Comparison of ENCODE assay signal across 8 mouse cellular contexts in the genomic region with DNA sequence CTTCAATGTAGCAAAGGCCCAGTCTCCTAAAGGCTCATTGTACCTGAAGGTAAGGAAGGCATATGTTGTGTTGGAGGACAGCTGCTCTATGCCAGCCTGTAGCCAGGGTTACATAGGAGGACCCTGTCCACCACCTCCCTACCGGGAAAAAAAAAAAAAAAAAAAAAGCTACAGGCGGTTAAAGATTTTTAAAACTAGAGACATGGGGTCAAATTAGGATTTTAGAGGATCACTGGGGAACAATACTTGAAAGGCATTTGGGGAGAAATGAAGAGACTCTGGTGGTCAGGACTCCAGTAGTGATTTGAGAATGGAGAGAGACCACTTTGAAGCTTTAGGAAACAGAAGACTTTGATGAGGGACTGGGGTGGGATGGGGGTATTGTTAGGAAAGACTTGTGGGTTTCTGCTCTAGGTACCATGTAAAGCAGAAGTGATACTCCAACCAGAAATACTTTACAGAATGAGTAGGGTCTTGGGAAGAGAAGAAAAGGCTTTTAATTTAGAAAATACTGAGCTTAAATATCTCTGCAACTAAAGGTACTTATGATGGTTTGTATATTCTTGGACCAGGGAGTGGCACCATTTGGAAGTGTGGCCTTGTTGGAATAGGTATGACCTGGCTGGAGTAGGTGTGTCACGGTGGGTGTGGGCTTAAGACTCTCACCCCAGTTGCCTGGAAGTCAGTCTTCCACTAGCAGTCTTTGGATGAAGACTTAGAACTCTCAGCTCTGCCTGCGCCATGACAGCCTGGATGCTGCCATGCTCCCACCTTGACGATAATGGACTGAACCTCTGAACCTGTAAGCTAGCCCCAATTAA. TPM values are rescaled to one million over a fixed set of nuclear protein-coding genes. Genes with fewer than 3 reads are reported as not detected.
DNase-seq lines count a peak whose midpoint lies in the region; ATAC-seq and TF ChIP-seq lines count a peak whose summit lies in the region.
"Not testable (repeated sequence)": the region's sequence is repeated elsewhere in the genome, so short reads cannot be mapped to it uniquely, and the experiment has no call there.

No protein-coding gene starts in this region.

- 85% methylated on average over 5 of the region's 5 CpGs for WGBS in forebrain, embryonic 10.5 days
- 89% methylated on average over 5 of the region's 5 CpGs for WGBS in heart, embryonic 12.5 days
- 88% methylated on average over 5 of the region's 5 CpGs for WGBS in hindbrain, postnatal 0 days
- 90% methylated on average over 5 of the region's 5 CpGs for WGBS in limb, embryonic 12.5 days
- 93% methylated on average over 5 of the region's 5 CpGs for WGBS in lung, embryonic 14.5 days
- 92% methylated on average over 5 of the region's 5 CpGs for WGBS in midbrain, embryonic 15.5 days

- in situ Hi-C loops in ES-E14 (cut with MboI; ENCODE audit: low sequenced_read_pairs in 2 of 2, unreplicated experiment in 2 of 2): not testable (repeated sequence)

- H3K36me3 ChIP-seq in ES-E14 (ENCODE audit: control insufficient read depth, insufficient read depth, low read length, poor library complexity, severe bottlenecking); forebrain, embryonic 10.5 days (replicated peaks); heart, embryonic 12.5 days; hindbrain, postnatal 0 days (ENCODE audit: insufficient read depth, low read length); limb, embryonic 12.5 days; lung, embryonic 14.5 days (ENCODE audit: insufficient read depth); midbrain, embryonic 15.5 days (replicated peaks); testis, adult 2 months (ENCODE audit: control insufficient read depth, insufficient read depth, low read length): not testable (repeated sequence)

- not testable (repeated sequence) for TF ChIP-seq CTCF in hindbrain, postnatal 0 days (IDR thresholded peaks at IDR 0.05; ENCODE audit: low read depth); lung, embryonic 14.5 days (IDR thresholded peaks at IDR 0.05; ENCODE audit: low read depth); testis, adult 2 months (IDR thresholded peaks at IDR 0.05; ENCODE audit: control insufficient read depth, insufficient read depth, insufficient replicate concordance, low read depth, low read length)

- H3K9me3 ChIP-seq in ES-E14 (ENCODE audit: control insufficient read depth, insufficient read depth, low read depth, low read length); forebrain, embryonic 10.5 days; heart, embryonic 12.5 days (replicated peaks); hindbrain, postnatal 0 days (ENCODE audit: low read length); limb, embryonic 12.5 days; lung, embryonic 14.5 days (ENCODE audit: low read depth, low read length); midbrain, embryonic 15.5 days: not testable (repeated sequence)

- H3K27me3 ChIP-seq in forebrain, embryonic 10.5 days (ENCODE audit: poor library complexity, severe bottlenecking); heart, embryonic 12.5 days (replicated peaks); hindbrain, postnatal 0 days (ENCODE audit: insufficient read depth, low read length); limb, embryonic 12.5 days; lung, embryonic 14.5 days (ENCODE audit: insufficient read depth, low read length); midbrain, embryonic 15.5 days (replicated peaks); testis, adult 2 months (ENCODE audit: control insufficient read depth, insufficient read depth, low read length): not testable (repeated sequence)

- ATAC-seq in heart, embryonic 12.5 days (ENCODE audit: insufficient number of reproducible peaks, low FRiP score); hindbrain, postnatal 0 days; limb, embryonic 12.5 days (ENCODE audit: insufficient number of reproducible peaks, insufficient read depth, low FRiP score, low TSS enrichment, low read depth); lung, embryonic 14.5 days (ENCODE audit: insufficient read depth); midbrain, embryonic 15.5 days (replicated peaks): not testable (repeated sequence)

- not testable (repeated sequence) for H3K9ac ChIP-seq in ES-E14 (ENCODE audit: insufficient read depth, low read depth, low read length, poor library complexity, severe bottlenecking); heart, embryonic 12.5 days; hindbrain, postnatal 0 days (replicated peaks; ENCODE audit: low read length); limb, embryonic 12.5 days (replicated peaks); midbrain, embryonic 15.5 days
- peak overlapping the region; percentile 38 for H3K9ac ChIP-seq in lung, embryonic 14.5 days

- not testable (repeated sequence) for H3K4me3 ChIP-seq in ES-E14 (ENCODE audit: insufficient read depth in 1 of 2, low read depth in 1 of 2, low read length in 2 of 2, poor library complexity in 1 of 2, severe bottlenecking in 1 of 2); hindbrain, postnatal 0 days (ENCODE audit: low read length); midbrain, embryonic 15.5 days
- peak overlapping the region; percentile 91 for H3K4me3 ChIP-seq in forebrain, embryonic 10.5 days
- H3K4me3 ChIP-seq in heart, embryonic 12.5 days: 0 out of 2 replicates have a peak overlapping the region, but pooled peaks have one; percentile 82
- peak overlapping the region; percentile 83; the same call in 1 of the 2 replicates for H3K4me3 ChIP-seq in limb, embryonic 12.5 days (replicated peaks)
- peak overlapping the region; percentile 89 for H3K4me3 ChIP-seq in lung, embryonic 14.5 days (ENCODE audit: low read depth, low read length)
- peak overlapping the region; percentile 100 for H3K4me3 ChIP-seq in testis, adult 2 months (ENCODE audit: control insufficient read depth, low read depth, low read length)

- not testable (repeated sequence) for TF ChIP-seq POLR2A in testis, adult 2 months (IDR thresholded peaks at IDR 0.05; ENCODE audit: control insufficient read depth, low read depth, low read length)

- not testable (repeated sequence) for DNase-seq in ES-E14 (ENCODE audit: low read depth, low spot score); forebrain, embryonic 10.5 days (ENCODE audit: extremely low spot score, low spot score); hindbrain, postnatal 0 days (ENCODE audit: low spot score); lung, embryonic 14.5 days

- not testable (repeated sequence) for H3K4me1 ChIP-seq in ES-E14 (ENCODE audit: control insufficient read depth in 2 of 2, insufficient read depth in 2 of 2, low read length in 2 of 2, poor library complexity in 1 of 2); hindbrain, postnatal 0 days (ENCODE audit: insufficient read depth, low read length); limb, embryonic 12.5 days (replicated peaks); lung, embryonic 14.5 days (ENCODE audit: insufficient read depth); testis, adult 2 months (ENCODE audit: control insufficient read depth, insufficient read depth, low read length)
- H3K4me1 ChIP-seq in forebrain, embryonic 10.5 days: peaks cover 20% of the 10 kb centered on the region
- H3K4me1 ChIP-seq in heart, embryonic 12.5 days (replicated peaks): peaks cover 12% of the 10 kb centered on the region
- peaks cover 17% of the 10 kb centered on the region for H3K4me1 ChIP-seq in midbrain, embryonic 15.5 days

- H3K4me2 ChIP-seq in heart, embryonic 12.5 days: peak overlapping the region; percentile 45
- peak overlapping the region; percentile 46; the same call in 1 of the 2 replicates for H3K4me2 ChIP-seq in hindbrain, postnatal 0 days (ENCODE audit: low read depth, low read length)
- peak overlapping the region; percentile 67 for H3K4me2 ChIP-seq in limb, embryonic 12.5 days
- peak overlapping the region; percentile 60 for H3K4me2 ChIP-seq in lung, embryonic 14.5 days
- H3K4me2 ChIP-seq in midbrain, embryonic 15.5 days: peak overlapping the region; percentile 67

- not testable (repeated sequence) for H3K27ac ChIP-seq in ES-E14 (ENCODE audit: insufficient read depth, low read depth, low read length, poor library complexity, severe bottlenecking); heart, embryonic 12.5 days (ENCODE audit: poor library complexity, severe bottlenecking); hindbrain, postnatal 0 days; limb, embryonic 12.5 days; lung, embryonic 14.5 days (ENCODE audit: low read depth); midbrain, embryonic 15.5 days
- H3K27ac ChIP-seq in forebrain, embryonic 10.5 days: 0 out of 2 replicates have a peak overlapping the region, but pooled peaks have one; percentile 67
- peak overlapping the region; percentile 17; the same call in 1 of the 2 replicates for H3K27ac ChIP-seq in testis, adult 2 months (ENCODE audit: control insufficient read depth, insufficient read depth, low read depth, low read length)

RNA-seq across cellular contexts. Expression of a gene that starts 1.1 kb away (rescaled TPM):
- 19.8 and 23.0 TPM in 2 replicates for total RNA-seq in ES-E14 (2012; rRNA removed)
- polyA plus RNA-seq in forebrain, embryonic 10.5 days (2016; fragmentation: Nextera tagmentation; extraction: Ambion mirVana): 11.0 and 14.0 TPM in 2 replicates
- 10.6 and 11.0 TPM in 2 replicates for polyA plus RNA-seq in heart, embryonic 12.5 days (2016; fragmentation: Nextera tagmentation; extraction: Ambion mirVana)
- 8.3 and 24.2 TPM in 2 replicates for total RNA-seq in hindbrain, postnatal 0 days (2014; rRNA removed)
- 7.6 and 8.9 TPM in 2 replicates for polyA plus RNA-seq in hindbrain, postnatal 0 days (2015; fragmentation: Nextera tagmentation; extraction: Ambion mirVana)
- 10.8 and 11.6 TPM in 2 replicates for polyA plus RNA-seq in limb, embryonic 12.5 days (2016; fragmentation: Nextera tagmentation; extraction: Ambion mirVana)
- 14.5 and 15.9 TPM in 2 replicates for polyA plus RNA-seq in lung, embryonic 14.5 days (2014; fragmentation: Nextera tagmentation; extraction: Ambion mirVana)
- 12.0 and 13.9 TPM in 2 replicates for polyA plus RNA-seq in midbrain, embryonic 15.5 days (2015; fragmentation: Nextera tagmentation; extraction: Ambion mirVana)
- polyA plus RNA-seq in testis, adult 2 months (2012; rRNA removed): 151 and 187 TPM in 2 replicates

RNA-seq across cellular contexts. Expression of a gene that starts 16.6 kb away (rescaled TPM):
- total RNA-seq in ES-E14 (2012; rRNA removed): 26.9 and 30.5 TPM in 2 replicates
- polyA plus RNA-seq in forebrain, embryonic 10.5 days (2016; fragmentation: Nextera tagmentation; extraction: Ambion mirVana): 43.6 and 44.8 TPM in 2 replicates
- 26.2 and 27.7 TPM in 2 replicates for polyA plus RNA-seq in heart, embryonic 12.5 days (2016; fragmentation: Nextera tagmentation; extraction: Ambion mirVana)
- total RNA-seq in hindbrain, postnatal 0 days (2014; rRNA removed): 19.7 and 20.9 TPM in 2 replicates
- polyA plus RNA-seq in hindbrain, postnatal 0 days (2015; fragmentation: Nextera tagmentation; extraction: Ambion mirVana): 26.9 and 27.2 TPM in 2 replicates
- 32.3 and 34.4 TPM in 2 replicates for polyA plus RNA-seq in limb, embryonic 12.5 days (2016; fragmentation: Nextera tagmentation; extraction: Ambion mirVana)
- polyA plus RNA-seq in lung, embryonic 14.5 days (2014; fragmentation: Nextera tagmentation; extraction: Ambion mirVana): 34.9 and 35.8 TPM in 2 replicates
- polyA plus RNA-seq in midbrain, embryonic 15.5 days (2015; fragmentation: Nextera tagmentation; extraction: Ambion mirVana): 28.5 and 28.8 TPM in 2 replicates
- 5.6 and 6.7 TPM in 2 replicates for polyA plus RNA-seq in testis, adult 2 months (2012; rRNA removed)

RNA-seq across cellular contexts. Expression of a gene that starts 46.1 kb away (rescaled TPM):
- 15.7 and 16.4 TPM in 2 replicates for total RNA-seq in ES-E14 (2012; rRNA removed)
- polyA plus RNA-seq in forebrain, embryonic 10.5 days (2016; fragmentation: Nextera tagmentation; extraction: Ambion mirVana): 15.4 and 18.5 TPM in 2 replicates
- 22.9 and 23.4 TPM in 2 replicates for polyA plus RNA-seq in heart, embryonic 12.5 days (2016; fragmentation: Nextera tagmentation; extraction: Ambion mirVana)
- 11.1 and 16.7 TPM in 2 replicates for total RNA-seq in hindbrain, postnatal 0 days (2014; rRNA removed)
- 30.9 and 31.8 TPM in 2 replicates for polyA plus RNA-seq in hindbrain, postnatal 0 days (2015; fragmentation: Nextera tagmentation; extraction: Ambion mirVana)
- polyA plus RNA-seq in limb, embryonic 12.5 days (2016; fragmentation: Nextera tagmentation; extraction: Ambion mirVana): 27.1 and 27.4 TPM in 2 replicates
- polyA plus RNA-seq in lung, embryonic 14.5 days (2014; fragmentation: Nextera tagmentation; extraction: Ambion mirVana): 23.5 and 25.9 TPM in 2 replicates
- polyA plus RNA-seq in midbrain, embryonic 15.5 days (2015; fragmentation: Nextera tagmentation; extraction: Ambion mirVana): 23.6 and 26.5 TPM in 2 replicates
- polyA plus RNA-seq in testis, adult 2 months (2012; rRNA removed): 3.5 and 4.4 TPM in 2 replicates
